Mouse (Mus musculus) MEL-GATA-1-ER (cell line): ENCODE results near the gene Akr1c18.
"Not testable (repeated sequence)": the region's sequence is repeated elsewhere in the genome, so short reads cannot be mapped to it uniquely, and the experiment has no call there.

Experiments used
- DNase-seq: peaks from one replicate; pipeline ENCODE4 v3.0.0-alpha.2; 2012; ENCODE audit warnings: low read depth; ENCODE audit errors: extremely low read depth

Gene Akr1c18

GRCm38 (mm10) chr13:4150518-4150917, at the start of gene Akr1c18:
Gene Akr1c18 (minus strand): TSS chr13:4150654.
- no peak for DNase-seq

GRCm38 (mm10) chr13:4192511-4192910, 42.1 kb upstream of the Akr1c18 start:
- no peak for DNase-seq

- peak; percentile 0 for DNase-seq
Measured at GRCm38 (mm10) chr13:4190904-4191303, 40.5 kb upstream of the Akr1c18 start, which contains the start of gene Akr1c13. Gene Akr1c13 (plus strand): TSS chr13:4191150.

DNA sequence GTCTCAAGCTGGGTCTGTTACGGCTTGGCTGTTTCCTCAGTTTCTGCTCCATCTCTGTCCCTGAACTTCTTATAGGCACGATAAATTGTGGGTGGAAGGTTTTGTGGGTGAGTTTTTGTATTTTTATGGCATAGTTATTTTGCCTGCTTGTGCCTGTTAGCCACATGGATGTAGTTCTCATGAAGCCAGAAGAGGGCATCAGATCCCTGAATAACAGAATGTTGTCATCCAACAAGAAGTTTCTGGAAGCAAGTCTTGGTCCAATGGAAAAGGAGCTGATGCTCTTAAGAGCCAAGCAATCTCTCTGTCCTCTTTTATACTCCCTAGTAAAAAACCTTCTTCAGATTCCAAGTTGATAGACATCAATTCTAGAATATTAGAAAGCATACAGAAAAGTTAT, 37.7 kb upstream of the Akr1c18 start:
- DNase-seq: no peak

DNA sequence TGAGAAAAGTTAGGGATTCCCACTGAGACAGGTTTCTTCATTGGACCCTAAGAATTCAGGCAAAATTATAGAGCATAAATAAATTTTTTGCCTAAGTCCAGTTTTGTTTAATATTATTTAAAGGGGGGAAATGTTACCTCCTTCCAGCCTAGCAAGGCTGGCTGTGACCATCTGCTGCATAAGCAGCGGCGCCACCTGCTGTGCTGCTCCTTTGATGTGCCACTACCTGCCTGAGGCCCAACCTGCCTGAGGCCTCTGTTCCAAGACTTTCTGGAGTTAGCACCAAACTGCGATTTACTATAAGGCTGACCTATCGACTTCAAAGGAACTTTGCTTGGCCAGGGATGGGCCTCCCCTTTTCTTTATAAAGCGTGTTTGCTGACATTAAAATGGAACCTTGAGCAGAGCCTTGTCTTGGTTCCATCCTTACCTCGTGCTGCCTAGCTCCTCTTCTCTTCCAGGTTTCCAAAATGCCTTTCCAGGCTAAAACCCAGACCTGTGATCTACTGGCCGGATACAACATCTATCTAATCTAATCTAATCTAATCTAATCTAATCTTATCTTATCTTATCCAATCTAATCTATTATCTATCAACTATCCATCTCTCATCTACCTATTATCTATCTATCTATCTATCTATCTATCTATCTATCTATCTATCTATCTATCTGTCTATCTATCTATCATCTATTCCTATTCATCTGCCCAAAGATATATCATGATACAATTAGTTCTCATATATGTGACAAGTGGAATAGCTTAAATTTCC, 36.4 kb upstream of the Akr1c18 start:
- DNase-seq: not testable (repeated sequence)

DNA sequence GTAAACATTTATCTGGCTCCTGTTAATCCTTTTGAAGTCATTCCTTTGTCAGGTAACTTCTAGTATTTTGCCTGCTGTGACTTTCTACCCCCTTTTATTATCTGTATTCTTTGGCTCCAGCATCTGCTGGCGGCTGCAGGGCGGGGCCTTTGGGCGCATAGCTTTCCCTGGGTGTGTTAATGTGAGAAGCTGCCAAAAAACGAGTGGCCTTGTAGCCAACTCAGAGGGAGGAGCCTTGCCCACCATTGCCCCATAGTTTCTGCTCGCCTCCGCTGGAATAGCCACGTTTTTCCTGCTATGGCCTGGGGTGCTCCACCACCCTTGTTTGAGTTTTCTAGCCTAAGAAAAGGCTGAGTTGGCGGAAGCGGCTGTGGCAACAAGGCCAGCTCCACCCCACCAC, 32.7 kb upstream of the Akr1c18 start:
- no peak for DNase-seq

- DNase-seq: not testable (repeated sequence)
Measured at GRCm38 (mm10) chr13:4181321-4181720, 30.9 kb upstream of the Akr1c18 start.

DNA sequence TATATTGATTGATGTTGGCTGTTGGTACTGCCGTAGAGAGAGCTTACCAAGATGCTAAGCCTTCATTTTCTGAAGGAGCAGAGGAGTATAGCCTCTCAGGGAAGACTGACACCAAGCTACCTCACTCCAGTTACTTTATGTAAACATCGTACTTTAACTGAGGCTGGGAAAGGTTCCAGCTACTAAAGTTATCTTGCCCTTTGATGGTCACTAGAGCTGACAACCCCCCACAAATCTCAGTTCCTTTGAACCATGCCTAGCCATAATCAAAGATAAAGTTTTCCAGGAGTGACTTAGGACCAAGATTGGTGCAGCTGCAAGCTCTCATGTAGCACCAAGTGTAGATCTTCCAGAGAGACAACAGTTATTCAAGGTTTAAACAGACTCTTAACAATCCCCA, 22.5 kb upstream of the Akr1c18 start:
- DNase-seq: no peak

DNA sequence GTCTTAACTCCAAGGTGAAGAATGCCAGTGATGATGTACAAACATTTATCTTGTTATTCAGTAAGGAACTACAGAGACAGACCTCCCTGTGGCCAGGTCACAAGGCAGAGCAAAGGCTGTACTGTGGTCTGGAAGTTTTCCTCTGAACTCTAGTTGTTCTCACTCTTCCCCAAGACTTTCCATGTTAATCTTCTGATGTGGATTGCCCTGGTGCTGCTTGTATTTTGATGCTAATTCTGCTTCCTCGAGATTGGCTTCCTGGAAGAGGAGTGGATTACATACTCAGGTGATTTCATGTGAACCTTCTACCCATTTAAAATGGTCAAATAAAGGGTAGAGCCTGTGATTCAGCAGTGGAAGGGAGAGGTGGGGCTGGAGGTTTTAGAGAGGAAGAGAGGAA, 17.6 kb upstream of the Akr1c18 start:
- DNase-seq: no peak

DNA sequence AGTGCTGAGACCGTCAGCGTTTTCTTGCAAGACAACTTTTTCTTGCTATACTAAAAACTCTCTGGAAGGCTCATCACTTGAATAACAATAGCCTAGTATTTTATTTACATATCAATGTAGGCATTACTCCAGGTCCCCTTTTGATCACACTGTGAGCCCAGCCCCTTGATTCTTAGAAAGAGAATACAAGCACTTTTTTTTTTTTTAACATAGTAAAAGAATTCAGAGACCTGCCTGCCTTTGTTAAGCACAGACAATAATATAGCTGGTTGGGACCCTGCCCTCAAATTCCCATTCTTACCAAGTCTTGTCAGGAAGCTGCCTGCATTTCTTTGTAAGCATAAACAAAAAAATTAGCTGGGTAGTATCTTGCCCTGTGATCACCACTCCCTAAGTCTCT, 4.8 kb upstream of the Akr1c18 start:
- no peak for DNase-seq

DNA sequence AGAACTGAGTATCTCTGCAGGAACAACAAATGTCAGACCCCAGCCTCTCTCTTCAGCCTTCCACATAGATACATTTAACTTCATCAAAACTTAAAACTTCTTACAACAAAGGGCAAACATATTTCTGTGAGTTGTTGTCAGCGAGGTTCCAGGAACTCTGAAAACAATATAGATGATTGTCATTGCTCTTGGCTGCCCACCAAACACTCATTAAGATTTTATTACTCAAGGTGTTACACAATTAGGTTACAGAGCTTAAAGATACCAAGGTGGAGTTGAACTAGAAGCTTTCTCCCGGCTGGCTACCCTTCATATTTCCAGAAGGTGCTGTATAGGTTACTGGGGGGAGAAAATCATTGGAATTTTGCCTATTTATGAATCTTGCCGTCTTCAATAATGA, 3.1 kb upstream of the Akr1c18 start:
- DNase-seq: no peak

DNA sequence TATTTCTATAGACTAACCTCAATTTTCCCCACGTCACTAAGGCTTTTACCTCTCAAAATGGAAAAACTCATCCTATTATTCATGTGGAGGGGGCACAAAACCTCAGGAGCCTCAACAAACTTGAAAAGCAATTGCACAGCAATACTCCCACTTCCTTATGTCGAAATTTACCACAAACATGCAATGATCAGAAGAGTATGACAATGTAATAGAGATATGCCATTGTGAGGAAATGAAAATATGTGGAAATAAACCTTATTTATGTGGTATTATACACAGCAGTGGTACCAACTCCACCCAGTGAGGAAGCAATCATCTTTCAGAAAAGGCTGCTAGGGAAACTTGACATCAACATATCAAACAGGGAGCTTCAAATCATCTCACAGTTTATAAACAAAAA, 2.5 kb upstream of the Akr1c18 start:
- no peak for DNase-seq

DNA sequence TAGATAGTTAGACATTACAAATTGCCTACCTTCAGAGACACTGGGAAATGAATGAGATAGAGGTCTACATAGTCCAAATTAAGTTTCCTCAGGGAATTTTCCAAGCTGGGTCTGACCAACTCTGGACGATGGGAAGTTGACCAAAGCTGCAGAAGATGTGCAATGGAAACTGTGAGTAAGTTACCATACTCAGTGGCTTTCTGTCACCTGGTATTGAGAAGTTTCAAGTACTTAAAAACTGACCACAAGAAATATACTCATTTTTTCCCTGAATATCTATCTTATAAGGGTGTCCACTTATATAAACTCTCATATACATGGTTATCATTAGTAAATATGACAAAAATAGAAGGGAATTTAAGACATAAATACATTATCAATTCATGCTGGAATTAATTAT, 6.2 kb downstream of the Akr1c18 start:
- DNase-seq: no peak

DNA sequence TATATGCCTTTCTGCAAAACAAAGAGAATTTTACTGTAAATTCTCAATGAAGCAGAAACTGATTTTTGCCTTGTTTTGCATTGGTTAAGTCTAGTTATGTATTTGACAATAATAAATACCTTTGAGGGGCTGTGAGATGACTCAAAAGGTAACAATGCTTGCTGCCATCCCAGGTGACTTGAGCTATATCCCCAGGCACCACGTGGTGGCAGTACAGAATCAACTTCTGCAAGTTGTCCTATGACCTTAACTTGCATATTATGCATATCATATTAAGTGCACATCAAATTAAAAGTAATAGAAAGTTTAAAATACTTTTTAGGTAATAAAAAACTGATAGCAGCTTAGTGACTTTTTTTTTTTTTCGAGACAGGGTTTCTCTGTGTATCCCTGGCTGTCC, 17.4 kb downstream of the Akr1c18 start:
- DNase-seq: no peak

- no peak for DNase-seq
Measured at GRCm38 (mm10) chr13:4131721-4132120, 18.7 kb downstream of the Akr1c18 start.

DNA sequence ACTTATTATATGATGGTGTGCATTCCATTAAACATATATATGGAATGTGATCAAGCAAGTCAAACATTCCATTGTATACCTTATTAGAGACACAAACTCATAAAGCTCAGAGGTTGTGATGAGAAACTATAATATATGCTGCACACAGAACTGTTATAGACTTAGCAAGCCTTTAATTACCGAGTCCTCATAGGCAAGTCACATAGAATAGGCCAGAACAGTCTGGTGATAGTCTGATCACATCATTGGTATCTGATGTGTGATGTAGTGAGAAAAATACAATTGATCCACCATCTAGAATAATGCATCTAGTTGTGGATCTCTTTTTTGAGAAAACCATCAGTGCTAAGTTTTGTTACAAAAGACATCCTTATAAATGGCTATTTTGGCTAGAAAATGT, 19.1 kb downstream of the Akr1c18 start:
- no peak for DNase-seq

DNA sequence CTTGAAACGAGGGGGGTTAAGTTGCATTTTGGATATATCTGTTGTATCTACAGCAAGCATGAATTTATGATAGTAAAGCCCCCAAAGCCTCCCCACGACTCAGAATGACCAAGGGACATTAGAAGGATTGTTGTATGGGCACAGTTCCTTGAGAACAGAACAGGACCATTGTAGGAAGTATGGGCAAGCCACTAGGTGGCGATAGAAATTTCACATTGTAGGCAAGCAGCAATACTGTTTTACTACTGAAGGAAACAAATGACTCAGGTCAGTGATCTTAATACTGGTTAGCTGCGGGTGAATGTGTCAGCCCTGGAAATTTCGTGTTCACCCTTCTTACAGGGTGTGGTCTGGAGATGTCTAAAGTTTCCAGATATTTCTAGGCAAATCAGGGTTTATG, 21.4 kb downstream of the Akr1c18 start:
- no peak for DNase-seq

DNA sequence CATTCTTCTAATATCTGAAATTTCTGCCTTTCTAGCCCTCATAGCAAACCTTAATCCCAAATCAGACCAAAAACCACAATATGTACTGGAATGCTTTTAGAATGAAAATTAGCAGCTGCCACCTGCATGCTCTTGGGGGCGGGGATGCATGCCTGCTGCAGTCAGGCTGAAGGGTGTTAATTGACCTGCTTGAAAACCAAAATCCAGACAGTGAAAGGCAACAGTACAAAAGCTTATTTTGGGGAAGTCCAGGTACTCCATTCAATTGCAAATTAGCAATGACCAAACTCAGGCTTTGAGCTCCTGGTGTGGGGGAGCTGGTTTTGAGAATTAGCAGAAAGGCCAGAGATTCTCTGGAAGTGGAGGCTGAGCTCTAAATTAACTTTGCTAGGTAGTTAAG, 24.6 kb downstream of the Akr1c18 start:
- not testable (repeated sequence) for DNase-seq

DNA sequence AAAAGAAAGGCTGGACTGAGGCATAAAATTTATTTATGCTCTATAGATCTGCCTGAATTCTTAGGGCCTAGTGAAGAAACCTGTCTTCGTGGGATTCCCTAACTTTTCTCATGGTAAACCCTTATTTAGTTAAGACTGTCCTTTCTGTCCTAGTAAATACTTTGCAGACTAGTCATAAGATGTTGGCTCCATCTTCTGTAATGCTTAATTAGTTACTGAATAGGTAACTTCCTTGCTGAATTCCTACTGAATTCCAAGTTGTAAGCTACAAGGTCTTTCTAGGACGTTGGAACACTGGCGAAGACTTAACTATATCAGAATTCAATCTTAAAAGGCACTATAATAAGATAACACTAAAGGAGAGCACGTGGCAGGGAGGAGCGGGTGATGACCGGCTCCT, 26.0 kb downstream of the Akr1c18 start:
- not testable (repeated sequence) for DNase-seq

DNA sequence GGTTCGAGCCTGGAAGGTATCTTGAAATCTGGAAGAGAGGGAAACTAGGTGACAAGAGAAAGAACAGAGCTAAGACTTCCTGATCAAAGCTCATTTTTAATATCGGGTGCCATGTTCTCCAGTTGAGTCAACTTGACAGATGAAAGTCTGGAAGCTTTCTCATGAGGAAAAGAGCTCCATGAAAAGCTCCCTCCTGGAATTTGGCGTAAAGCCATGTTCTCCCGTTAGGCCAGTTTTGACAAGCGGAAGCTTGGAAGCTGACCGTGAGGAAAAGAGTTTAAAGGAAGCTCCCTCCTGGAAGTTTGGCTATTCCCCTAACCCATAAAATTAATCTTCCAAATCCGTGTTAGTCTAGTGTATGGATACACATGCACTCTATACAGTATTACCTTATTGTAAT, 27.3 kb downstream of the Akr1c18 start:
- DNase-seq: no peak

- no peak for DNase-seq
Measured at GRCm38 (mm10) chr13:4119181-4119904, 31.1 kb downstream of the Akr1c18 start.

DNA sequence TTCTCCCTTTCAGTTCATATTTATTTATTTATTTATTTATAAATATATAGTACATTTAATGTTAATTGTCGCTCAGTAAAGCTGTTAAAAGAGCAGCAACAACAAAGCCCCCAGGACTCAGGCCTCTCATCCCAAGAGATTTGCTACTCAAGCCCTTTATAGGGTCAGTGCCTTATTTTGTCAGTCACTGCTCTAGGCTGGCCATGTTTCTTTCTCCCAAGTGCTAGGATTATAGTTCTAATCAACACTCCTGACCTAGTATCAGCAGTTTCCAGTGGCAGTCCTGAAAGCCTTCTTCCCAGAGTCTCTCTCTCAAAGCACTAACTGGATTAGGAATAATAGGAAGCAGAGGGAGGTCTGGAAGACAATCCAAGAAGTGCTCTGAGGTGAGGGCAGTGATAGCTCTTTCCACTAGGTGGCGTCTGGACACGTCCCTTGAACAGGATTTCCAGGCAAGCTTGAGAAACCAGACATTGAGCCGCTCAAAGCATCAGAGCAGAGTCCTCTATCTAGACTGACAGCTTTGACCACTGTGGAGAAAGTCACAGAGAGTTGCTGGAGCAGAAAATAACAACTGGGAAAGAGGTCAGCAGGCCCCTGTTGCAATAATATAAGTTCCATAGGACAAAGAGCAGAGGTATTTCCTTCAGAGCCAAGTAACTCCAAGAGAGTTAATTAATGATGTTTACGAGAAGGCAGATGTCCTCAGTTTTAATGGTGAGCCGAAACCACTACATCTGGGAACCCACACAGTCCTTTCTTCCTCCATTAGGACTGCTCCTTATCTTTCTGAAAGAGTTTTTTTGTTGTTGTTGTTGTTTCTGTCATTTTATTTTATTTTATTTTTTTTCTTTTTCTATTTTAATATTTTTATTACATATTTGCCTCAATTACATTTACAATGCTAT, 39.9 kb downstream of the Akr1c18 start:
- no peak for DNase-seq
